Mouse (Mus musculus): ENCODE measurements around the gene Agbl5. TPM values are rescaled to one million over a fixed set of nuclear protein-coding genes. Genes with fewer than 3 reads are reported as not detected.
A peak's percentile ranks its signal among the peaks of the same experiment; 100 is the strongest.

Agbl5 gene
- polyA plus RNA-seq, 1 experiment from 2014 or later = 34.9 TPM

GRCm38 (mm10) chr5:30916841-30917240, 28.3 kb downstream of the Agbl5 start:
- ChIA-PET CTCF (interaction anchor here (0.9 to 5.0 kb wide), 8 partner anchors 13 to 123 kb away, joined by 3 to 24 read pairs (median 4); partner anchors contain the start of gene Agbl5), POLR2A (interaction anchor here (0.7 to 1.5 kb wide), 3 partner anchors 29 to 63 kb away, joined by 3 to 6 read pairs (median 4); no protein-coding TSS in a partner anchor)
- no peaks in the 10 kb centered on the region for H3K27me3 ChIP-seq
- DNase-seq (ENCODE audit: low read depth, low spot score) (no peak), ATAC-seq (no peak)
- TF ChIP-seq CTCF (IDR thresholded peaks at IDR 0.05) = no peak
- in situ Hi-C loops (cut with MboI; ENCODE audit: low pct_unique_long_range_greater_than_20kb) = loop anchor here (5.0 to 10.0 kb wide), 2 partner anchors 105 to 202 kb away; partner anchors contain the start of genes Dpysl5 and Mapre3

DNA sequence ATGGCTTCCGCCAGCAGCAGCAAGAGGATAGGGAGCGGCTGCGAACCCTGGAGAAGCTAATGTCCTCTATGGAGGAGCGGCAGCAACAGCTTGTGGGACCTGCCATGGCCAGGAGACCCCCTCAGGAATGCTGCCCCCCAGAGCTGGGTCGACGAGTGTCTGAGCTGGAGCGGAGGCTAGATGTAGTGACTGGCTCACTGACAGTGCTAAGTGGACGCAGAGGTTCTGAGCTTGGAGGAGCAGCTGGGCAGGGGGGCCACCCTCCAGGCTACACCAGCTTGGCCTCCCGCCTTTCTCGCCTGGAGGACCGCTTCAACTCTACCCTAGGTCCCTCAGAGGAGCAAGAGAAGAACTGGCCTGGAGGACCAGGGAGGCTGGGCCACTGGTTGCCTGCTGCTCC, 28.9 kb downstream of the Agbl5 start:
- in situ Hi-C loops (cut with MboI; ENCODE audit: low pct_unique_long_range_greater_than_20kb) = loop anchor here (5.0 to 10.0 kb wide), 2 partner anchors 105 to 203 kb away; partner anchors contain the start of genes Dpysl5 and Mapre3
- ChIA-PET POLR2A (interaction anchor here (1.0 to 1.4 kb wide), 2 partner anchors 30 to 36 kb away, joined by 3 to 4 read pairs; no protein-coding TSS in a partner anchor), CTCF (interaction anchor here (0.9 to 5.0 kb wide), 7 partner anchors 12 to 111 kb away, joined by 3 to 24 read pairs (median 6); partner anchors contain the start of gene Agbl5)
- ATAC-seq = no peak
- no peaks in the 10 kb centered on the region for H3K27me3 ChIP-seq
- TF ChIP-seq CTCF (IDR thresholded peaks at IDR 0.05) = no peak
- no peak for DNase-seq (ENCODE audit: low read depth, low spot score)

DNA sequence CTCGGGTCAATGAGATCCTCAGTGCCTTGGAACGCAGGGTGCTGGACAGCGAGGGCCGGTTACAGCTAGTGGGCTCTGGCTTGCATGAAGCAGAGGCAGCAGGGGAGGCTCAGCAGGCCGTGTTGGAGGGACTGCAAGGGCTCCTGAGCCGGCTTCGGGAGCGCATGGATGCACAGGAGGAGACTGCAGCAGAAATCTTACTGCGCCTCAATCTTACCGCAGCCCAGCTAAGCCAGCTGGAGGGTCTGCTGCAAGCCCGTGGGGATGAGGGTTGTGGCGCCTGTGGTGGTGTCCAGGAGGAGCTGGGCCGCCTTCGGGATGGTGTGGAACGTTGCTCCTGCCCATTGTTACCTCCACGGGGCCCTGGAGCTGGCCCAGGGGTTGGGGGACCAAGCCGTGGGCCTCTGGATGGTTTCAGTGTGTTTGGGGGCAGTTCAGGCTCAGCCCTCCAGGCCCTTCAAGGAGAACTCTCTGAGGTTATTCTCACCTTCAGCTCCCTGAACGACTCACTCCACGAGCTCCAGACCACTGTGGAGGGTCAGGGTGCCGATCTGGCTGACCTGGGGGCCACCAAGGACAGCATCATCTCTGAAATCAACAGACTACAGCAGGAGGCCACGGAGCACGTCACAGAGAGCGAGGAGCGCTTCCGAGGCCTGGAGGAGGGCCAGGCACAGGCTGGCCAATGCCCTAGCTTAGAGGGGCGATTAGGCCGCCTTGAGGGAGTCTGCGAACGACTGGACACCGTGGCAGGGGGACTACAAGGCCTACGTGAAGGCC, 29.6 kb downstream of the Agbl5 start:
- in situ Hi-C loops (cut with MboI; ENCODE audit: low pct_unique_long_range_greater_than_20kb) = loop anchor here (5.0 to 10.0 kb wide), 2 partner anchors 106 to 203 kb away; partner anchors contain the start of genes Dpysl5 and Mapre3
- no peaks in the 10 kb centered on the region for H3K27me3 ChIP-seq
- no peak for TF ChIP-seq CTCF (IDR thresholded peaks at IDR 0.05)
- ATAC-seq = no peak
- POLR2A ChIA-PET = interaction anchor here (1.0 to 1.4 kb wide), 2 partner anchors 30 to 35 kb away, joined by 3 to 4 read pairs; no protein-coding TSS in a partner anchor
- CTCF ChIA-PET = interaction anchor here (1.2 to 5.0 kb wide), 6 partner anchors 9 to 112 kb away, joined by 3 to 24 read pairs (median 5); no protein-coding TSS in a partner anchor
- no peak for DNase-seq (ENCODE audit: low read depth, low spot score)

GRCm38 (mm10) chr5:30918691-30919090, 30.2 kb downstream of the Agbl5 start:
- in situ Hi-C loops (cut with MboI; ENCODE audit: low pct_unique_long_range_greater_than_20kb) = loop anchor here (5.0 to 10.0 kb wide), 2 partner anchors 106 to 204 kb away; partner anchors contain the start of genes Dpysl5 and Mapre3

DNA sequence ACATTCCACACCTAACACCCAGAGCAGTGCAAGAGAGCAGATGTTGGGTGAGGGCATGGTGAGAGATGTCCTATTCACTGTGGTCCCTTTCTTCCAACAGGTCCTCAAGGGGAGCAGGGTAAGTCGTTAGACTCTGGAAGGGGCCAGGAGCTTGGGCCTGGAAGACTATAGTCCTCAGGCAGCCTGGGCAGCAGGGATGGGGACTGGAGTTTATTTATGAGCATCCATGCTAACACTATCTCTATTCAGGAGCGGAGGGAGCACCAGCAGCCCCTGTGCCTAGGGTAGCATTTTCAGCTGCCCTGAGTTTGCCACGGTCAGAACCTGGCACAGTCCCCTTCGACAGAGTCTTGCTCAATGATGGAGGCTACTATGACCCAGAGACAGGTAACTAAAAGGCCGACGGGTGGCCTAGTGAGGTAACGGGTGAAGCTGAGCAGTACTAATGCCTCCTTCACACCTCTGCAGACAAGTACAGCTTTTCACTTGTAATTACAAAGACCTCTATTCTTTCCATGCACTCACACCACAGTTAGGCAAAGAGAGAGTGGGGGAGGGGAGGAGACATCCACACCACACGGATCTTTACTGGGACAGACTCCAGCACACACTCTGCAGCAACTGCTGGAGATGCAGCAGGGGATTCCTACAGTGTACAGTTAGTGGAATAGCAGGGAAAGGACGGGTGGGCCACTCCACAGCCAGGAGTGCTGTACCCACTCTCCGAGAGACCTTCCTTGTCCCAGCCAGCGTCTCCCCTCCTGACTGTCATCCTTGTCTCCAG, 31.5 kb downstream of the Agbl5 start:
- H3K27me3 ChIP-seq = no peaks in the 10 kb centered on the region
- POLR2A ChIA-PET = interaction anchor here (1.1 kb wide), 1 partner anchor 11 kb away, joined by 3 read pairs; no protein-coding TSS in a partner anchor
- DNase-seq (ENCODE audit: low read depth, low spot score) = no peak
- in situ Hi-C loops (cut with MboI; ENCODE audit: low pct_unique_long_range_greater_than_20kb) = loop anchor here (5.0 to 10.0 kb wide), 2 partner anchors 108 to 205 kb away; partner anchors contain the start of genes Dpysl5 and Mapre3
- CTCF ChIA-PET = interaction anchor here (1.1 to 1.8 kb wide), 2 partner anchors 10 to 36 kb away, joined by 3 to 10 read pairs; no protein-coding TSS in a partner anchor
- no peak for TF ChIP-seq CTCF (IDR thresholded peaks at IDR 0.05)
- ATAC-seq = no peak

More at GRCm38 (mm10) chr5:30918691-30919090, 30.2 kb downstream of the Agbl5 start:
- POLR2A ChIA-PET = interaction anchor here (0.6 to 1.0 kb wide), 2 partner anchors 35 to 538 kb away, joined by 3 read pairs; no protein-coding TSS in a partner anchor
- CTCF ChIA-PET = interaction anchor here (1.2 to 2.8 kb wide), 3 partner anchors 10 to 86 kb away, joined by 4 to 14 read pairs (median 4); no protein-coding TSS in a partner anchor
- no peak for TF ChIP-seq CTCF (IDR thresholded peaks at IDR 0.05)
- no peak for DNase-seq (ENCODE audit: low read depth, low spot score)
- no peak for ATAC-seq
- no peaks in the 10 kb centered on the region for H3K27me3 ChIP-seq

- POLR2A ChIA-PET = interaction anchor here (0.7 to 1.1 kb wide), 3 partner anchors 31 to 109 kb away, joined by 3 to 4 read pairs (median 3); no protein-coding TSS in a partner anchor
- no peak for ATAC-seq
- CTCF ChIA-PET = interaction anchor here (1.0 to 4.1 kb wide), 12 partner anchors 9 to 110 kb away, joined by 3 to 24 read pairs (median 4); partner anchors contain the start of gene Preb
- TF ChIP-seq CTCF (IDR thresholded peaks at IDR 0.05) = no peak
- in situ Hi-C loops (cut with MboI; ENCODE audit: low pct_unique_long_range_greater_than_20kb) = no loop called here
- DNase-seq (ENCODE audit: low read depth, low spot score) = no peak
- H3K27me3 ChIP-seq = no peaks in the 10 kb centered on the region
These were observed 32.1 kb downstream of the Agbl5 start for GRCm38 (mm10) chr5:30920621-30921020.

DNA sequence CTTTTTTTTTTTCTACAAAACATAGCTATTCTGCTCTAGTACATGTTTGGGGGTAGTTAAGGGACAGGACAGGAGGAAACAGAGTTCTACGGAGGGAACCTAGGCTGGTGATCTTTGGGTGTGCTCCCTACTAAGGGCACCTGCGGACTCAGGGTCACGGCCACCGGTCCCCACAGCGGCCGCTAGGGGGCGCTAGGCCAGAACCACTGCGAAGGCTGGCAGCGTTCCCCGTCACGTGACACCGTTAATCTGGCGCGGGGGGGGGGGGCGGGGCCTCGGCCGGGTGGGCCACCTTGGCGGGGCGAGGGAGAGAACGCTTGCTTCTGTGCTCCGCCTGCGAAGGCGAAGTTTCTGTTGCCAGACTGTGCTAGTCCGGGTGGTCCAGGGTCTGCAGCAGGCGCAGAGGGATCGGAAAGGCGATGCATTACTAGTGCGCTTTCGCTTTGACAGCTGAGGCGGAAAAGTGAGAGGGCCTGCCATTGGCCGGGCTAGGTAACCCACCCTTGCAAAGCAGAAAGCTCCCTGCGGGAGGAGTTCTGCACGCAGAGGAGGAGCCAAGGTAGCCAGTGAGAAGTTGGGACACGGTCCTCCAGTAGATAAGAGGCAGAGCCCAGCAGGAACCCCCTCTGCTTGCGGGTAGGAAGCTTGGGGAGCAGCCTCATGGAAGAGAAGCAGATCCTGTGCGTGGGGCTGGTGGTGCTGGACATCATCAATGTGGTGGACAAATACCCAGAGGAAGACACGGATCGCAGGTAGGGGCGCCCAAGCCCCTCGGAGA, 33.0 kb downstream of the Agbl5 start, which contains the start of gene Khk:
Gene Khk (plus strand): TSS at position 176 of the 778 bp plus-strand sequence.
- in situ Hi-C loops (cut with MboI; ENCODE audit: low pct_unique_long_range_greater_than_20kb) = no loop called here
- POLR2A ChIA-PET = interaction anchor here (0.5 to 1.9 kb wide), 8 partner anchors 28 to 110 kb away, joined by 3 to 7 read pairs (median 4); partner anchors contain the start of gene Agbl5
- TF ChIP-seq CTCF (IDR thresholded peaks at IDR 0.05) = no peak
- DNase-seq (ENCODE audit: low read depth, low spot score) (no peak), ATAC-seq (peak; percentile 77)
- H3K27me3 ChIP-seq = no peaks in the 10 kb centered on the region
- CTCF ChIA-PET = interaction anchor here (1.0 to 4.1 kb wide), 18 partner anchors 8 to 128 kb away, joined by 3 to 24 read pairs (median 5); partner anchors contain the start of genes Preb and Slc5a6

- DNase-seq (ENCODE audit: low read depth, low spot score) (no peak), ATAC-seq (no peak)
- CTCF ChIA-PET = interaction anchor here (1.4 to 4.1 kb wide), 5 partner anchors 11 to 117 kb away, joined by 3 to 24 read pairs (median 10); no protein-coding TSS in a partner anchor
- POLR2A ChIA-PET = interaction anchor here (0.9 to 1.9 kb wide), 2 partner anchors 27 to 35 kb away, joined by 4 to 7 read pairs; partner anchors contain the start of gene Agbl5
- H3K27me3 ChIP-seq = no peaks in the 10 kb centered on the region
- no peak for TF ChIP-seq CTCF (IDR thresholded peaks at IDR 0.05)
- in situ Hi-C loops (cut with MboI; ENCODE audit: low pct_unique_long_range_greater_than_20kb) = no loop called here
These were observed 34.1 kb downstream of the Agbl5 start for GRCm38 (mm10) chr5:30922581-30923041.

Data from Patski (cell line).